Mouse (Mus musculus): ENCODE measurements around the gene Iffo2. TPM values are rescaled to one million over a fixed set of nuclear protein-coding genes. Genes with fewer than 3 reads are reported as not detected.

Gene Iffo2
- polyA plus RNA-seq, 1 experiment, result 7.7 TPM

DNA sequence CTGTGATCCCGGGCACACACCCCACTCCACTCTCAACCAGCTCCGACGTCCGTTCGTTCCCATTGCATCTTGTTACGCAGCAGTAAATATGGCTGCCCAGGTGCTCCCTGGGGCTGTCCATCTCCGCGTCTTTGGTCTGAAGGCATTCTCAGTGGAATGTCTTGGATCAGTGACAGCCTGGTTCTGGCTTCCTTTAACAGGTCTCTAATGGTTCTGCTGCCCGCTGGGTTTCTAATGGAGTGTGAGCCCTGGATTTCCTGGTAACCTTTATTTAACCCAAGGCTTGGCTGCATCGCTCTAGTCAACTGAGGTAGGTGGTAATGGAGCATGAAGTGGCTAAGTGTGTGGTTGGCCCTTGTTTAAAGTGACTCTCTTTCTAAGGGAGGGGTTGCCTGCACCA is 1.7 kb downstream of the Iffo2 start:
- DNase-seq (ENCODE audit: low spot score), result no peak

DNA sequence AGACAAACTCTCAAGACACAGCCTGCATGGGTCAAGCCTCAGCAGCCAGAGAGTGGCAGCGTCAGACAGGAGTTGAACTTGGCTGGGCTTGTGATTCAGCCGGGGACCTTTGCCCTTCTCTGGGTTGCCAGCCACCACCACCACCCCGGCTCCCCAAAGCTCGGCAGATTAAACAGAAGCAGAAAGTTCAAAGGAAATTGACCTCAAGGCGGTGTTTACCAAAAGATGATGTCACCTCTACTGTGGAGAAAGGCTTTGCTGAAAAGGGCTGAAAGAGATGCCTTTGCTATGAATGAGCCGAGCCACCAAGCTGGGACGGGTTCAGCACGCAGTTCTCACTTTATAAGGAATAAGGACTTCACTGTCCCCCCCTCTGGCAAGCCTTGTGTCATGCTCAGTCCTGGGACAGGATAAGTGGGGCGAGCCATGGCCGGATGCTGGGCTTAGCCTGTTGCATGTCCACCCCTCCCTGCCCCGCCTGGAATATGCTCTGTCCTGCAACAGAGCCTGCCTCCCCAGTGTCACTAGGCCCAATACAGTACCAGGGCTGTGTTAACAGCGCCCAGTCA is 4.9 kb downstream of the Iffo2 start:
- peak; percentile 59 for DNase-seq (ENCODE audit: low spot score)

DNA sequence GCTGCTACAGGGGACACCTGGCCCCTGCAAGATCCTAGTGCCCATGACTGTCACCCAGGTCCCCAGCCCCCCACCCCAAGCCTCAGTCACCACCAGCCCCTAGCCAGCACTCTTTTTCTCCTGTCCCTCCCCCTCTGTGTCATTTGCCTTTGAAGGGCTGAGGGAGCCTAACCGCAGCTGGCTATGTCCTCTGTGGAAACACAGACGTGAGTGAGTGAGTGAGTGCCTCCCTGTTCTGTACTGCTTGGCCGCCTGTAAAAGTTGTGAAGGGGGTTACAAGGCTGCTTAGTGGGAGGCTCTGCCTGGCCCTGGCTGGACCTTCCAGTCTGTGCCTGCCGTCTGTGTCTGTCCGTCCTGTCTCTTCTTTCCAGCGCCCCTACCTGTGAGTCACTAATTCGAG is 5.4 kb downstream of the Iffo2 start:
- DNase-seq (ENCODE audit: low spot score), result no peak

DNA sequence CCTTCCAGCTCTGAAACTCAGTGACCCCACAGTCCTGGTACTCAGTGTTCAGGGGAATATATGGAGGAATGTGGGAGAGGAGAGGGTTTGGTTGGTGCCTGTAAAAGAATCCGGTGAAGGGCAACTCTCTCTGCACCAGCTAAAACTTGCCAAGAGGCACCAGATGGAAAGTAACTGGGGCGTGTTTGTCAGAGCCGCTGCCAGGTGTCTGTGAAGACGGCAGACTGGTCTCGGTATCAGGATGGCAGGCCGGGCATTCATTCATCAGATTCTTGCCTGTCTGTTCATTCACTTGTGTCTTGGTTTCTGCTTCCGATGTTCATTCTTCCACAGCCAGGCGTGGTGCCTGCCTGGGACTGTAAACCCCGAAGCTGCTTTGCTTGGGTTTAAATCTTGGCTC is 6.4 kb downstream of the Iffo2 start:
- DNase-seq (ENCODE audit: low spot score), result no peak

DNA sequence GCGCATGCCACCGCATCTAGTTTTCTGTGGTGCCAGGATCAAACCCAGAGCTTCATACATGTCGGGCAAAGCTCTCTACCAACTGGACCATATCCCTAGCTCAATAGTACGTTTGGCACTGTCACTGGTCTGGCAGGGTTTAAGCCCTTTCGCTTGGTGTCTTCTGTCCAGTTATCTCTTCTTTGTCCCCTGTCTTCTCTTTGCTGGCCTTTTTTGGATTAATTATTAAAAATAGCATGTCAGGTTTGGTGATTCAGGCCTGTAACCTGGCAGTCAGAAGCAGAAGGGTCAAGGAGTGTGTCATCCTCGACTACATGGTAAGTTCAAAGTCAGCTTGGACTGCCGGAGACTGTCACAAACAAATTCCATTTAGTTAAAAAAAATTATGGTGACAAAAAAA is 10.4 kb downstream of the Iffo2 start:
- no peak for DNase-seq (ENCODE audit: low spot score)

DNA sequence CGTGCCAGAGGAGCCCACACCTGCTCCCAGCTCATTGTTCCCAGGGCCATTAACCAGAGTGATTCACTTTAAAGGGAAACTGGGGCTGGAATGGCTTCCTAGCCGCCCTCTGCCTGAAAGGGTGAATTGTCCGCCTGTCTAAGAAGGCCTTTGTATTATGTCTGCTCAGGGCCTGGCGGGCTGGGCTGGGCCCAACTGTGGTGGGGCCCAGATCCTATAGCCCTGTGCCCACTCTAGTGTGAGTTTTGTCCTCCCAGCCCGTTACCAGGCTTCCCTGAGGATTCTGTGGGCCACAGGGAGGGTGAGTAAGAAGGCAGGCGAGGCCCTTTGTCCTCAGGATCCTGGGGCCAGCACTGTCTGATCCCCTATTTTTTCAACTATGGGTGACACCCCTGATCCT is 15.4 kb downstream of the Iffo2 start:
- DNase-seq (ENCODE audit: low spot score), result no peak

DNA sequence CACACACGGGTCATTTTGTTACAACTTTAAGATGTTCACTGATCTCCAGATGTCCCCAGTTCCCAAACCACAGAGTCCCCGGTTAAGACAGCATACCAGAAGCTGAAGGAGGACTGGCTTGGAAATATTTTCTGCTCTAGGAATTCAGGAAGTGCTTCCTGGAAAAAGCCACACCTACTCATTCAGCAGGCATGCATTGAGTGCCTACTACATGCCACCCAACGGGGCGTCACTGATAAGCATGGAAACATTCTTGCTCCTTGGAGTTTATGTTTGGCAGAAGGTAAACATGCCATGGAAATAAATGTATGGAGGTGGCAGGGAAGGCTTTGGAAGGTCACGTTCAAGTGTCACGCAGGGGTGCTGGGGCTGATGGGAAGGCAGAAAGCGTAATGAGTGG is 19.1 kb downstream of the Iffo2 start:
- DNase-seq (ENCODE audit: low spot score), result no peak

DNA sequence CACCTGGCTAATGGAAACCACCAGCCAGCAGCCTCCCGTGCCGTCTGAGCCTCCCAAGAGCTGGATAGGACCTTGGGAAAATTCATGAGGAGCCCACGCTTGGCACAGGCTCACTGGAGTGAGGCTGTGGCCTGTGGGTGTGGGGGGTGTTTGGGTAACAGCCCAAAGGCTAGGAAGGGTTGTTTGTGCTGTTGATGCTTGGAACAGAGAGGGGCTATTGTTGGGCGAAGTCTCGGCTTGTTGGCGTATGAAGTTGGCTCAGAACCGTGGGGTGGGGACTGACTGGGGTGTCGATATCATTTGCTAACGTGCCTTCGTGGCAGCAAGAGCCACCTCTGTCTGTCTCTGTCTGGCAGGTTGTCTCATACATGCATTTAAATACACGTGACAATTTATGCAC is 24.9 kb downstream of the Iffo2 start:
- DNase-seq (ENCODE audit: low spot score), result no peak

DNA sequence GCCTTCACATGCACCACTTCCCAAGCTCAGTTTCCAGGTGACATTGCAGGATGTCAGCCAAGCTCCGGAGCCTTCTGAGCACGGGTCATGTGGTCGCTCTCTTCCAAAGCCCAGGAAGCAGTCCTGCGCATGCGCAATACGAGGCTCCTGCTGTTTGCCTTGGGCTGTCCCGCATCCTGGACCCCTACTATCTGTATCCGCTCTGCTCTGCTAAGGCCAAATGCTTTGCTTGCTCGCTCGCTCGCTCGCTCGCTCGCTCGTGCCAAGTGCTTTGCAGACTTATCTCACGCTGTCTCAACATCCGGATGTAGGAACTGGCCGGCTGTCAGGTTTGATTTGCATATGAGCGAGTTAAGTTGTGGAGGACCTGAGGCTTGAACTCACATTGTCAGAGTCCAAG is 25.6 kb downstream of the Iffo2 start:
- no peak for DNase-seq (ENCODE audit: low spot score)

DNA sequence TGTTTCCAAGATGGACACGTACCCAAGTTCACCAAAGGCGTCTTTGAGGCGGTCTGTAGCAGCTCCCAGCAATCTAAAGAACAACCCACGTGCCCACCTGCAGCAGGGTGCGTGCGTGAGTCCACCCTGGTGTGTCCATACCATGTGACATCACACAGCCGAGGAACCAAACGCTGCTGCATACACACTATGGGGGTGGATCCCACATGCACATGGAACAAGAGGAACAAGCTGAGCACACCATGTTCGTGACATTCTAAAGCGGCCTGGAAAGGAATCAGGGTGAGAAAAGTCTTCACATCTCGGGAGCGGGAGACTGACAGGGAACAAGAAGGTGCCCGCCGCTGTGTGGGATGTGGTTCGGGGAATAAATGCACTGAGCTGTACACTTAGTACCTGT is 38.0 kb downstream of the Iffo2 start:
- no peak for DNase-seq (ENCODE audit: low spot score)

DNA sequence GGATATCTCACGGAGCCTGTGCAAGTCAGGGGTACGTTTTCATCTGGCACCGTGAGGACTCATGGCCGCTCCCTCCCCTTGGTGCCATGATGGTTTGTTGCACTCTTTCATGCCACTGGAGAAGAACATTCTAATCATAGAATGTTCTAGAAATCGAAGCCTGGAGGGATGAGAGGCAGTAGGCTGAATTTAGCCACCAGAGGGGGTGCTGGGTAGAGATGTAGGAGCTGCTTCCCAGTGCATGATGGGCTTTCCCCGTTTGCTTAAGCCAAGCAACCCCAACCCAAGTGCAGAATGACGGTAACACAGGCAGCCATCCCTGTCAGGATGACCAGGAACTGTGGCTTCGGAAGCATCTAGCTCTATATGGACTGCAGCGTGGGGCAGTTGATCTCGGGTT is 40.4 kb downstream of the Iffo2 start:
- no peak for DNase-seq (ENCODE audit: low spot score)

DNA sequence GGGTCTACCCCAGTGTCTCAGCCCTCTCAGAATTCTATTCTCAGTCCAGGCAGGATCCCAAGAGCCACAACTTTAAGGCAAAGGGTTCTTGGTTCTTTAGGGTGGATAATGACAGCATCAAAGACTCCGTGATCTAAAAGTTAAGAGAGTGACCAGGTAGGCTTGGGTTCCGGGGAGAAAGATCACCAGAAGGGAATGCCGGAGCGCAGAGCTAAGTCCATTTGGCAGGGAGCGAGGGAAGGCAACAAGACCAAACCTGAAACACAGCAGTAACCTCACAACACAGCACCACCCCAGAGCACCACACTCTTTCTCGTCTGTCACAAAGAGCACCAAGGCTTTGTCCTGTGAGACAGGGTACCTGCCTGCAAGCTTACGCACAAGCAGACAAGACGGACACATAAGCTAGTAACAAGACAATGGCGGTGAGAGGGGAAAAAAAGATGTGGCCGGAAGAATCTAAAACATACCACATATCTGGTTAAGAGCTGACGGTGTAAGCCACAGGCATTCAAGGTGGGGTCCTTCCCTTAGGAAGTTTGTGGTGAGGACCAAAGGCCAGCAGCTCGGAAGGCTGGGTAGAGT is 42.7 kb downstream of the Iffo2 start:
- no peak for DNase-seq (ENCODE audit: low spot score)

DNA sequence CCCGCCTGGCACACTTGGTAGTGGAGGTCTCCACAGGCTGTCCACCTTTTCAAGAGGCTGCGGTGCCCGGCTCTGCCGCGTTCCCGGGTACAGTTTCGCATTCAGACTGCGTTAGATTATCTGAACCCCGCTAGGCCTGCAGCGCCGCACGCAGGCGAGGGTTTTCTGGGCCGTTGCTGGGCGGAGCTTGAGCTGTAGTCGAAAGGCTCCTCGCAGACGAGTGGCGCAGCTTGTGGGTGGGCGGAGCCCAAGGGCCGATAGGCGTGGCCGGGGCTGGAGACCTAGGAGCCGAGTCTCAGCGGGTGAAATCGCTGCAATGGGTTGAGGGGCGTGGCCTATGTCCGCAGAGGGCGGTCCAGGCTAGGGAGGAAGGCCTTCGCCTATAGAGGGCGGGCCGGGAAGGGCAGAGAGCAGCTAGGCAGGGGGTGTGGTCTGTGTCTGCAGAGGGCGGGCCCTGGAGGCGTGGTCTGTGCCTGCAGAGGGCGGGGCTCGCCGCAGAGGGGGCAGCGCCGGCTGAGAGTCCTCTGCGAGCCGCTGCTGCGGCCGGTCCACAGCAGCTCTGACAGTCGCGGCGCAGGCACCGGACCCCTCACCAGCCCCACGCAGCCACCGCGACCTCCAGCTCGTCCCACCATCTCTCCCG is 43.9 kb downstream of the Iffo2 start:
- DNase-seq (ENCODE audit: low spot score), result peak; percentile 90

DNA sequence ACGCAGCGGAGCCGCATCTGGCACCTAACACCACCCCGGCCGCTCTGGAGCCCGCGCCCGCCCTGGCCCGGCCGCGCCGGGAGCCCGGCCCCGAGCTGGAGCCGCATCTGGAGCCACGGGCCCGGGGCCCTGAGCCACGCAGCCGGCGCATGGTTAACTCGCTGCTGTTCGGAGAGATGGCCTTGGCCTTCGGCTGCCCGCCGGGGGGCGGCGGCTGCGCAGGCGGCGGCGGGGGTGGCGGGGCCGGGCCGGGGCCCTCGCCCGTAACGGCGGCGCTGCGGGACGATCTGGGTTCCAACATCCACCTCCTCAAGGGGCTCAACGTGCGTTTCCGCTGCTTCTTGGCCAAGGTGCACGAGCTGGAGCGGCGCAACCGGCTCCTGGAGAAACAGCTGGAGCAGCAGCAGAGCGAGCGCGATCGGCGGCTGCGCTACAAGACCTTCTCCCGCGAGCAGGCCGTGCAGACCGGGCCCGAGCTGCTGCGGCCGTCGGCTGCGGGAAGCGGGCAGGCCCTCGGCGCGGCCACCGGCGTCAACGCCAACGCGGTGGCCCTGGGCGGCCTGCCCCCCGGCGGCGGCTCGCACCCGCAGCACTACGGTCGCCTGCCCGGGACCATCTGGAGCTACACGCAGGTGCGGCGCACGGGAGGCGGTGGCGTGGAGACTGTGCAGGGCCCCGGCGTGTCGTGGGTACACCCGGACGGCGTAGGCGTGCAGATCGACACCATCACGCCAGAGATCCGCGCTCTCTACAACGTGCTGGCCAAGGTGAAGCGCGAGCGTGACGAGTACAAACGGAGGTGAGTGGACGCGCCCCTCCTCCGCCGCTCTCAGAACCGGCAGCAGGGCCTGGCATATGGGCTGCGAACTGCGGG is 44.7 kb downstream of the Iffo2 start:
- peak; percentile 54 for DNase-seq (ENCODE audit: low spot score)

DNA sequence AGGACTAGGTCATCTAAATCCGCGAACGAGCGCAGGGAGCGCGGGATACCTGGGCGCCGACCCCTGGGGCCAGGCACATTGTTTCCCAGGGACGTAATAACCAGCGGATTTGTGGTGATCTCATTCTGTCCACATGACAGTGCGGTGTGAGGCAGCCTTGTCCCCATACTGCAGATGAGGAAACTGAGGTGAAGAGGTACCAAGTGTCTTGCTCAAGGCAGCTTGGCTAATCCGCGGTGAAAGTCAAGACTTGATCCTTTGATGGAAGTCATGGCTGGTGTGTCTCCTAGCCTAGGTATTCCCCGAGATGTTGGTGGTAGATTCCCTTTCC is 45.3 kb downstream of the Iffo2 start:
- DNase-seq (ENCODE audit: low spot score), result no peak

DNA sequence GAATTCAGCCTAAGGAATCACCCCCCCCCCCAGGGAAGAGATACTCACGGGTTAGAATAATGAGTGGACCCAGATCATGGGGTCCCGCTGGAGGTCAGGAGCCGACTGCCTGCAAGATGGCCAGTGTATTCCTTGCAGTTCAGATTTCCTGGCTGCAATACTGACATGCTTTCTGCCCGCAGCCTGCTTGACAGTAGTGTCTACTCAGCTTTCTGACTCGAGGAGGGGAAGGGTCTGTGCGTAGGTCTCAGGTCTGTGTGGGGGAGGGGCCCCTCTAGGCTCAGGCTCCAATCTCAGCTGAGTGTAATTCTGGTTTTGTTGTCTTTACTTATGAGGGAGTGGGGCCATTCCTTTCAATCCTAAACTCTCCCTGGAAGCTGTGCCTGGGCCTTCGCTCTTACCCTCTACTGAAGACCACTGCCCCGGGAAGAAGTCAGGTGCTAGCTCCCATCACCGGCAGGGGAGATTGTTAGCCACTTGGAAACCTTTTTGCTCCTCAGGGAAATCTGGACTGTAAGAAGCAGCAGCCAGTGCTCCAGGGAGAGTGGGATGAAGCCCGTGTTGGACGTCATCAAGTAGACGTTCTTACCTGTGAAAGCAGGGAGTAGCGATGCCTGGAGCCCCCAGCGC is 46.0 kb downstream of the Iffo2 start:
- DNase-seq (ENCODE audit: low spot score), result no peak

DNA sequence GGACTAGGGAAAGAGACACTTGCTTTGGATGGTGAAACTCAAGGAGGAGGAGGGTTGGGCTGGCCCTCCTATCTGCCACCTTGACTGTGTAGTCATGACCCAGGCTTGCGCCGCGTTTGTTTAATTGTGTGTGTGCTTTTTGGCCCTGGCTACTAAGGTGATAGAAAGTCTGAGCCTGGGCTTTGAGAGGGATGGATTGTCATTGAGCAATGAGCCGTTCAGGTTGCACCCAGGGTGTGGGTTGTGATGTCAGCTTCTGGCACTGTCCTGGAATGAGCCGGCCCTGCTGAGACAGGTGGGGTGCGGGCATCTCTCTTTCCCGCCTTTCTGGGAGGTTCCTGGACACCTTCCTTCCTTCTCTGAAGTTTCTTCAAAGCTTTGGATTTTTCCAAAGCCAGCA is 46.7 kb downstream of the Iffo2 start:
- no peak for DNase-seq (ENCODE audit: low spot score)

DNA sequence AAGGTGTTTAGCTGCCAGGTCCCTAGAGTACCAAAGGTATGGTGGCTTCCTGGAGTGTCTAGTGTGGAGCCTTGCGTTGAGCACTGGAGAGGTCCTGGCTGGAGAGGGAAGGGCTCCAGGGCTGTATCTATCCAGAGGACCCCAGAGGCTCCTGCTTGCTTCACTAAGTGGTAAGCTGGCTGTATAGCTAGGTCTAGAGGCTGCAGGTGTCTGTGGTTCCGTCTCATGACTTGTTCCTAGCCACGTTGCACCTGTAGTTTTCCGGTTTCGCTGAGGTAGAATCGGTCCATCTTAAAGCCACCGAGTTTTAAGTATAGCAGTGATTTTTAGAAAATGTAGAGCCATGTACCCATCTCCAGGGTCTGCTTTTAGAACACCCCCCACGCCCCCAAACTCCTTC is 48.0 kb downstream of the Iffo2 start:
- no peak for DNase-seq (ENCODE audit: low spot score)

DNA sequence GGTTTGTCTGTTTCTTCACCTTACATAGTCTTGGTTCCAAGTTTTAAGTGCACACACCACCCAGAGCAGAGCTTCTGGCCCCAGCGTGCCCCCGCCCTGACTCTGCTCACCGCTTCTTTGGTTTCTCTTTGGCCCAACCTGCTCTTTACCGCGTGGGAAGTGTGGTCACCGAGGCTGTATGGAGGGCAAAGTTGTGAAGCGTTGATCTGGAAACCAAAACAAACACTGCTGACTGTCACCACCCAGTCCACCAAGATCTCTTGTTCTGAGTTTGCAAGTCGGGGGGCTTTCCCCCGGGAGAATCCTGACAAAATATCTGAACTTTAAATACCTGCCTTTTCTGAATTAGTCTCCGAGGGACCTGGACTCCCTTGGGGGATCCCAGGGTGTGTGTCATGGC is 48.7 kb downstream of the Iffo2 start:
- no peak for DNase-seq (ENCODE audit: low spot score)

DNA sequence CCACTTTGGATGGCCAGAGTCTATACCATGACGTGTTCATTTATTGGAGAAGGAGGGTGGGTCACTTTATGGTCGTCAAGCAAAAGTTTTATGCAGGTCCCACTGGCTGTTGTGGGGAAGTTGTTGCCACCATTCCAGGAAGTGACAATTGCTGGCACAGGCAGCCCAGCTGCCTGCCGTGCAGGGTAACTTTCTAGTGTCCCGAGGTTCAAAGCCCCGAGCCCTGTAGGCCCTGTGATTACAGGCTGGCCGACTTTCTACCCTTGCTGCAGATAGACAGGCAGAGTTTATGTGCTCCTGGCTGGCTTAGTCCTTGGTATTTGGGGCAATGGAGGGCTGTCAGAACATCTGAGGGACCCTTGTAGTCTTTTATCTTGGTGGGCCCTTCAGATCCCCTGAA is 49.1 kb downstream of the Iffo2 start:
- DNase-seq (ENCODE audit: low spot score), result no peak

DNA sequence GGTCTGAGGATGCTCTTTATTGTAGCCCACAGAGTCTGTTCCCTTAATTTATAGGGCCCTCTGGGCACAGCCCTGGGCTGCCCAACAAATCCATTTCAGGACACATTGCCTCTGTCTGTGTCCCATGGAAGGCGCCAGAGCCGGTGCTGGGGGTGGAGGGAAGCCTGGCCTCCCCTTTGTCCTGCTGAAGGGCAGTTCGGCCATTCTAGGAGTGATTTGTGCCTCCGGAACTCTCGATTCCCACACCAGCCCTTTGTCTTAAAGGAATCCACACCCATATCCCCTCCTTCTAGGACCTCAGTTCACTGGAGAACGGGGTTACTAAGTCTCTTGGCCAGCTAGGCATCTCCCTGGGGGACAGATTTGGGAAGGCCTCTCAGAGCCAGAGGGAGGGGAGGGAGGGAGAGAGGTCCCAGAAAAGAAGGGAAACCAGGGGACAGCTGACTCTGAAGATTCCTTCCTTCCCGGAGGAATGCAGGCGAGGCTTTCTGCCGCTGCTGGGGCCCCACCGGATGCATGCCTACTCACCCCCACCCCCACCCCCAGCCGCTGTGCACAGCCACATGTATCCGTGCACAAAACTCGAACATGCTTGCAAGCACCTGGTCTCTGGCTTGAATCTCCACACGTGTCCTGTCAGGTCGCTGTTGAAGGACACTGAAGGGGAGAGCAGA is 50.5 kb downstream of the Iffo2 start:
- no peak for DNase-seq (ENCODE audit: low spot score)
